Mouse (Mus musculus): ENCODE data around the gene Ybey. TPM values are rescaled to one million over a fixed set of nuclear protein-coding genes. Genes with fewer than 3 reads are reported as not detected.

Ybey gene
- total RNA-seq (2021), result 1 to 10 TPM; 5.0 to 6.3 TPM
- long read RNA-seq, experiment 1, full-length matches to known transcripts, result 6 of 11 reads
- long read RNA-seq, experiment 1, partial matches to known transcripts, result 4 of 11 reads
- long read RNA-seq, experiment 1, other reads (novel, unspliced or antisense), result 1 of 11 reads
- long read RNA-seq, experiment 2, full-length matches to known transcripts, result 6 of 9 reads
- long read RNA-seq, experiment 2, partial matches to known transcripts, result 2 of 9 reads
- long read RNA-seq, experiment 2, other reads (novel, unspliced or antisense), result 1 of 9 reads

- DNase-seq (ENCODE audit: low spot score in 2 of 2), result peak; percentile 65 to 76
Measured at GRCm38 (mm10) chr10:76468203-76469162, at the start of gene Ybey, which contains the start of gene Mcm3ap. Gene Ybey, minus strand, starts transcription at chr10:76469114. Gene Mcm3ap, plus strand, starts transcription at chr10:76468927.

GRCm38 (mm10) chr10:76512965-76513583 lies 44.2 kb upstream of the Ybey start:
- DNase-seq (ENCODE audit: low spot score in 2 of 2), result peak; percentile 62 to 66

- DNase-seq (ENCODE audit: low spot score in 2 of 2), result no peak
Measured at GRCm38 (mm10) chr10:76505865-76506264, 37.0 kb upstream of the Ybey start.

GRCm38 (mm10) chr10:76504271-76504943 lies 35.5 kb upstream of the Ybey start:
- no peak for DNase-seq (ENCODE audit: low spot score in 2 of 2)

- DNase-seq (ENCODE audit: low spot score in 2 of 2), result no peak
Measured at GRCm38 (mm10) chr10:76497522-76497921, 28.6 kb upstream of the Ybey start.

GRCm38 (mm10) chr10:76496366-76496765 lies 27.5 kb upstream of the Ybey start:
- DNase-seq (ENCODE audit: low spot score in 2 of 2), result no peak

- DNase-seq (ENCODE audit: low spot score in 2 of 2), result no peak
Measured at GRCm38 (mm10) chr10:76495501-76495900, 26.6 kb upstream of the Ybey start.

GRCm38 (mm10) chr10:76493527-76493926 lies 24.6 kb upstream of the Ybey start:
- no peak for DNase-seq (ENCODE audit: low spot score in 2 of 2)

GRCm38 (mm10) chr10:76489205-76489604 lies 20.3 kb upstream of the Ybey start:
- no peak for DNase-seq (ENCODE audit: low spot score in 2 of 2)

- no peak for DNase-seq (ENCODE audit: low spot score in 2 of 2)
Measured at GRCm38 (mm10) chr10:76488265-76488664, 19.4 kb upstream of the Ybey start.

GRCm38 (mm10) chr10:76486302-76486701 lies 17.4 kb upstream of the Ybey start:
- no peak for DNase-seq (ENCODE audit: low spot score in 2 of 2)

GRCm38 (mm10) chr10:76481480-76481879 lies 12.6 kb upstream of the Ybey start:
- no peak for DNase-seq (ENCODE audit: low spot score in 2 of 2)

- no peak for DNase-seq (ENCODE audit: low spot score in 2 of 2)
Measured at GRCm38 (mm10) chr10:76480851-76481250, 11.9 kb upstream of the Ybey start.

- no peak for DNase-seq (ENCODE audit: low spot score in 2 of 2)
Measured at GRCm38 (mm10) chr10:76473759-76474158, 4.8 kb upstream of the Ybey start.

- DNase-seq (ENCODE audit: low spot score in 2 of 2), result no peak
Measured at GRCm38 (mm10) chr10:76462721-76463120, 6.2 kb downstream of the Ybey start.

- DNase-seq (ENCODE audit: low spot score in 2 of 2), result no peak
Measured at GRCm38 (mm10) chr10:76462312-76462711, 6.6 kb downstream of the Ybey start.

GRCm38 (mm10) chr10:76461255-76461654 lies 7.7 kb downstream of the Ybey start:
- DNase-seq (ENCODE audit: low spot score in 2 of 2), result no peak

- peak in 1 of 2 experiments; percentile 30 for DNase-seq (ENCODE audit: low spot score in 2 of 2)
Measured at GRCm38 (mm10) chr10:76455289-76455688, 13.6 kb downstream of the Ybey start.

- no peak for DNase-seq (ENCODE audit: low spot score in 2 of 2)
Measured at GRCm38 (mm10) chr10:76448851-76449250, 20.1 kb downstream of the Ybey start, which contains the start of gene 2610028H24Rik. Gene 2610028H24Rik, plus strand, starts transcription at chr10:76449081.

GRCm38 (mm10) chr10:76447406-76448229 lies 21.3 kb downstream of the Ybey start:
- no peak for DNase-seq (ENCODE audit: low spot score in 2 of 2)

All from adrenal gland, postnatal 4 days (tissue).